Mouse (Mus musculus): ENCODE data around the gene Lsg1. TPM values are rescaled to one million over a fixed set of nuclear protein-coding genes. Genes with fewer than 3 reads are reported as not detected.

The Lsg1 gene
- polyA plus RNA-seq, 1 experiment = 13.0 TPM

DNA sequence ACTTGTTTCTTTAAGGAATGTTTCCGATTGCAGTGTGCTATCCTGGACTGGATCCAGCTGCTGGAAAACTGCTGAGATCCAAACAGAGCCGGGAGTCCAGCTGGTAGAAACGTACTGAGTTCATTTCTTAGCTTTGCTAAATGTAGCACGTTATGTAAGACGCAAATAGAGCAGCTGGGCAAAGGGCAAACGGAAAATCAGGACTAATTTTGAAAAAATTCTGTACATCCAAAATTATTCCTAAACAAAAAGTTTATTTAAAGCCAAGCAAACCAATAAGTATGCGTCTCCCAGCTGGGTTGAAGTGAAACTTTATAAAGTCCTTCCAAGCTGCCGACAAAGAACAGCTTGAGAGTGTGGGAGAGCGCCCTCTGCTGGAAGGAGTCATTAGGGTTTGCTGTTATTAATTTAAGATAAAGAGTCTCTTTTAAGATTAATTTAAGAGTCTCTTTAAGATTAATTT, 67.0 kb downstream of the Lsg1 start:
- no peak for TF ChIP-seq GATA1 (IDR thresholded peaks at IDR 0.05; ENCODE audit: low read length)

DNA sequence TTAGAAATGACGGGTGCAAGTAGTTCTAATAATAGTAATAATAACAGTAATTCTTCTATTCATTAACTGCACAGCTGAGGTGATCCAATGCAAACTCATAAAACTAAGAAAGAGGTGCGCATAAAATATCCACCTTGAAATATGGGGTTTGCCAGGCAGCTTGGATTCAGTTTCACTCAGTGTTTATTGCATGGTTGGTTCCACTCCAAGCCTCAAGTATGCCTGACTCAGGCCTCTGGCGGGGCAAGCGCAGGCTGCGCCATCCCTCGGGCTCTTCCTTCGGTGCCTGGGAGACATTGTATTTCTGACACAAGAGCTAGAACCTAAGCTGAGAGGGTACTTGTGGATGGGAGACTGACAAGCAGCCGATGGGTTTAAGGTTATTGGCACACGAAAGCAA, 68.8 kb downstream of the Lsg1 start:
- TF ChIP-seq GATA1 (IDR thresholded peaks at IDR 0.05; ENCODE audit: low read length) = no peak

DNA sequence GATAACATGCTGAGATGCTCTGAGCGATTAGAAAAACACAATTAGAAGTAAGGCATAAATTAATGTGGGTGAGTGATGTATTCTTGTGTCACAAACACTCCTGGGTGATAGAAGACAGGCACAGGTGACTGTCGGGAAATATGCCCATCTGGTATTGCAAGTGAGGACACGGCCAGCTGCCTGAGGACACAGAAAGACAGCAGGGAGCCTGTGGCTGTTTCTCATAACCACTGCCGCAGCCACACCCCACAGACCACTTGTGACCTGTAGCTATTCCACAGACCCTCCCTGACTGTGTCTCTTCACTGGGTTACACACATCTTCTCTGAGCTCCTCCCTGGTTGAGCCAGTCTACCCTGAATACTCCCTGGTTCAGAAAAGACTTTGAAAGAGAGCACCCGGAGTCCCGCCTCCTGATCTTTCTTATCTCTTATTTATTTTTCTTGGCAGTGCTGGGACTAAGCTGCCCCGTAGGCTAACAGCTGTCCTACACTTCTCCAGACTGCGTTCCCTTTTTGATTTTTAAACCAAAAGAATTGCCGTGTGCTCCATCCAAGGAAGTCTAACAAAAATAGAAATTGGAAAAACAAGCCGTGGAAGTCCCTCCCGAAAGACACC, 69.6 kb downstream of the Lsg1 start:
- TF ChIP-seq GATA1 (IDR thresholded peaks at IDR 0.05; ENCODE audit: low read length) = no peak

DNA sequence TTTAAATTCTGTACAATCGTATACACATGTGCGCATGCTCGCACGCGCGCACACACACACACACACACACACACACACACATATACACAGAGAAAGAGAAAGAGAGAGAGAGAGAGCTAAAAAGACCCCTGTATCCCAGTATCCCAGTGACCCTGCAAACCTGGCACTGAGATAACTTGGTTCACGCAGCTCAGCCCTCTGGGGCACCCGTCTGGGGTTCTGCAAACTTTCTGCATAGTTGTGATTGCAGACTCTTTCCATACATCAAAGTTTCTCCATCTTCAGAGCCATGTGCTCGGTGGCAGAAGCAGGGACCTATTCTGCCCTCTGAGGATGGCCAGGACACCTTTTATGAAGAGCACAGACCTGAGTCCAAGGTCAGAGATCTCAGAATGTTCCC, 70.4 kb downstream of the Lsg1 start:
- no peak for TF ChIP-seq GATA1 (IDR thresholded peaks at IDR 0.05; ENCODE audit: low read length)

- no peak for TF ChIP-seq GATA1 (IDR thresholded peaks at IDR 0.05; ENCODE audit: low read length)
These were observed 72.0 kb downstream of the Lsg1 start for GRCm38 (mm10) chr16:30515418-30515817.

- TF ChIP-seq GATA1 (IDR thresholded peaks at IDR 0.05; ENCODE audit: low read length) = no peak
These were observed 74.1 kb downstream of the Lsg1 start for GRCm38 (mm10) chr16:30513050-30514024.

DNA sequence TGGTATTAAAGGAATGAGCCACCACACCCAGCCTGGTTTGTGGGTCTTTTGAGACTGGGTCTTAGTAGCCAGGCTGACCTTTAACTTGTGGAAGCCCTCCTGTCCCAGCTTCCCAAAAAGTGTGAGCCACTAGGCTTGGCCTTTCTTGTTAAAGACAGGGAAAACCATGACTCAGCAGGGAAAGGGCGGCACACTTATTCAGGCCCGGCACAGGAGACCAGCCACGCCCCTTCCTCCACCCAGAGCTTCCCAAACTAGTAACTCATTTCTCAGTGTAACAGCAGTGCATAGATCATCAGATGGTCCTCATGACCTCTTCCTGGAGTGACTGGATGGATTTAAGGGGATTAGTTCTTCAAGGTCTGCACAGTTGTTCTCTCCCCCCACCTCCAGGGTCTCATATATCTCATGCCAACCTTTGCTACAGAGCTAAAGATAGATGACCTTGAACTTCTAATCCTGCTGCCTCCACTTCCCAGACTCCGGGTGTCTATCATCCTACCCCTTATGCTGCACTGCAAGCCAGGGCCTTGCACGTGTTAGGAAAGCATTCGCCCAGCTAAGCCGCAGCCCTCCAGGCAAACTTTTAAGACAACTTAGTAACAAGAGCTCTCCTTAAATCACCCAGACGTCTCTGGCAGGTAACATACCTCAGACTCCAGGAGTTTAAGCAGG, 74.9 kb downstream of the Lsg1 start:
- TF ChIP-seq GATA1 (IDR thresholded peaks at IDR 0.05; ENCODE audit: low read length) = no peak

DNA sequence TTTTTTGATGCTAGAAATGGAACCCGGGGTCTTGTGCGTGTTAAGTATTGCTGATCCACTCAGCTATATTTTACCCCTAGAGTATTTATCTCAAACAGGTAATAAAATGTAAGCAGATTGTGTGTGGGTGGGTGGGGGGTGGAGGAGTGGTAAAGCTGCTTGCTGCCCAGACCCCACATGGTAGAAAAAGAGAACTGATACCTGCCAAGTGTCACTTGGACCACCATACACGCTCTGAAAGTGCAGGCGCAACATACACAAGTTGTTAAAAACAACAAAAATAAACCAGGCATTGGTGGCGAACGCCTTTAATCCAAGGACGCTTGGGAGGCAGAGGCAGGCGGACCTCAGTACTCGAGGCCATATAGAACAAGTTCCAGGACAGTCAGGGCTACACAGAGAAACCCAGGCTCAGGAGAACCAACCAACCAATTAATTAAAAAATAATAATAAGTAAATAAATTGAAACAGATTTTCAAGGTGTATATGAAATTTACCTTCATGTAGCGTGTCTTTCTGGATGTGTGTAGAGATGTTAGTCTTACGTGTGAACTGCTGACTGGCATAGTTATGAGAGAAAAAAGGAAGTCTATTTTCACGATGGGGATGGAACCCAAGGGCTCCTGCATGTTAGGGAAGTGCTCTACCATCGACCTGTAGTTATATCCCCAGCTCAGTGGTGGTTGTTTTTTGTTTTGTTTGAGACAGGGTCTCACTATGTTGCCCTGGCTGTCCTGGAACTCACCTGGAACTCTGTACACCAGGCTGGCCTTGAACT, 75.6 kb downstream of the Lsg1 start:
- TF ChIP-seq GATA1 (IDR thresholded peaks at IDR 0.05; ENCODE audit: low read length) = no peak

DNA sequence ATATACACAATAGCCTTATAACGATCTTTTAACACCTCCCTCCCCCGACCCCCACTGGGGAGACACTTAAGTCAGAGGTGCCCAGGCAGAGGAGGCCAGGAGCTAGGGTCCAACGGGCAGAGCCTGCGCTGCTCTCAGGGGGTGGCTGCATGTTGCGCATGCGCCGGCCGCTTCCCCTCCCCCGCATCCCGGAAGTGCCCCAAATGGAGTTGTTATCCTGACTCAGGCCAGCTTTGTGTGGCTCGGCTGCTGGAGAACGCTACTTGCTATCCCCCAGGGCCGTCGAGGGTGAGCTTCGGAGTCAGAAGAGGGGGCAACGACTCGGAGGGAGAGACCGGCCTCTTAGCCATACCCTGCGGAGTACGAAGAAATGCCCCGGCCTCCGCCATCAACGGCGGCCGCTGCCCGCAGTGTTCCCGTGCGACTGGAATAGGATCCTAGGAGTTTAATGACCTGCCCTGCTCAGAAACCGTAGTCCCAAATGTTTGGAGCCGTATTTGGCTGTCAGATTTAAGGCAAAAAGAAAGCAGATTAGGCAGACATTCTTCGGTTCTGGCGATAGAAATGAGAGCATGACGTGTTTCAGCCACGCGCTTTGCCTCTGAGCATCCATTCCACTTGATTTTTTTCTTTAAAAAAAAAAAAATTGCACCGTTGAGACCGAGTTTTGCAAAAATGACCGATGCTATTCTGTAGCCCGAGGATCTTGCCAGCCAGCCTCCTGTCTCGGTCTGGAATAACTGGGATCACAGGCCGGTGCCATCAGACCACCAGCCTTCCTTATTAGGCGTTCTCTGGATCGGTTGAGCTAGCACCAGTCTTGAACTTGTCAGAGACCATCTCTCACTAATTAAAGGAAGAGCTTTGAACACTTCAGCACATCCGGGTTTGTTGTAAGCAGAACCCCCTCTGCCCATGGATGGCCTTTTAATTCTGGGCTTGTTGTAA, 76.6 kb downstream of the Lsg1 start:
- no peak for TF ChIP-seq GATA1 (IDR thresholded peaks at IDR 0.05; ENCODE audit: low read length)

Other genes starting within 250 kb of the Lsg1 start
- 142 and 176 TPM in 2 replicates for gene Atp13a3, start 181.6 kb downstream of the Lsg1 start, polyA plus RNA-seq (2012)
- gene Tmem44, start 36.8 kb downstream of the Lsg1 start, polyA plus RNA-seq (2012) = 3.4 and 4.3 TPM in 2 replicates
- gene Fam43a, start 12.1 kb upstream of the Lsg1 start, polyA plus RNA-seq (2012) = not detected in 2 replicates

Measured in G1E-ER4 (cell line).